Mouse (Mus musculus): Measurements from ENCODE around the gene Myl3.

The Myl3 gene

GRCm38 (mm10) chr9:110741711-110742294 is at the start of gene Myl3:
Myl3 (plus strand) TSS chr9:110741861.
- DNase-seq = no peak

GRCm38 (mm10) chr9:110695165-110695755 is 46.4 kb upstream of the Myl3 start:
- DNase-seq = no peak

- no peak for DNase-seq
Measured at GRCm38 (mm10) chr9:110696427-110696826, 45.2 kb upstream of the Myl3 start.

GRCm38 (mm10) chr9:110697465-110697864 is 44.2 kb upstream of the Myl3 start:
- DNase-seq = no peak

- DNase-seq = no peak
Measured at GRCm38 (mm10) chr9:110699574-110699973, 42.1 kb upstream of the Myl3 start.

- DNase-seq = no peak
Measured at GRCm38 (mm10) chr9:110701114-110702032, 40.3 kb upstream of the Myl3 start.

- peak; percentile 29 for DNase-seq
Measured at GRCm38 (mm10) chr9:110702848-110703247, 38.8 kb upstream of the Myl3 start.

GRCm38 (mm10) chr9:110703951-110704350 is 37.7 kb upstream of the Myl3 start:
- DNase-seq = no peak

GRCm38 (mm10) chr9:110706784-110707183 is 34.9 kb upstream of the Myl3 start:
- no peak for DNase-seq

GRCm38 (mm10) chr9:110709640-110710258 is 31.9 kb upstream of the Myl3 start:
- DNase-seq = peak; percentile 87

GRCm38 (mm10) chr9:110711532-110711931 is 30.1 kb upstream of the Myl3 start:
- DNase-seq = no peak

- peak; percentile 65 for DNase-seq
Measured at GRCm38 (mm10) chr9:110711996-110712395, 29.7 kb upstream of the Myl3 start.

- no peak for DNase-seq
Measured at GRCm38 (mm10) chr9:110712545-110712944, 29.1 kb upstream of the Myl3 start.

- no peak for DNase-seq
Measured at GRCm38 (mm10) chr9:110713389-110713788, 28.3 kb upstream of the Myl3 start.

GRCm38 (mm10) chr9:110715426-110715825 is 26.2 kb upstream of the Myl3 start:
- DNase-seq = no peak

- peak; percentile 79 for DNase-seq
Measured at GRCm38 (mm10) chr9:110716775-110717174, 24.9 kb upstream of the Myl3 start.

GRCm38 (mm10) chr9:110718071-110718470 is 23.6 kb upstream of the Myl3 start:
- no peak for DNase-seq

- DNase-seq = no peak
Measured at GRCm38 (mm10) chr9:110718810-110719209, 22.9 kb upstream of the Myl3 start.

- DNase-seq = no peak
Measured at GRCm38 (mm10) chr9:110719977-110720376, 21.7 kb upstream of the Myl3 start.

- DNase-seq = no peak
Measured at GRCm38 (mm10) chr9:110722060-110722459, 19.6 kb upstream of the Myl3 start.

GRCm38 (mm10) chr9:110725721-110726135 is 15.9 kb upstream of the Myl3 start:
- peak; percentile 48 for DNase-seq

GRCm38 (mm10) chr9:110726867-110727266 is 14.8 kb upstream of the Myl3 start:
- DNase-seq = peak; percentile 43

- peak; percentile 49 for DNase-seq
Measured at GRCm38 (mm10) chr9:110729841-110730240, 11.8 kb upstream of the Myl3 start.
